Mouse (Mus musculus): ENCODE data around the gene Vwa7.

DNA sequence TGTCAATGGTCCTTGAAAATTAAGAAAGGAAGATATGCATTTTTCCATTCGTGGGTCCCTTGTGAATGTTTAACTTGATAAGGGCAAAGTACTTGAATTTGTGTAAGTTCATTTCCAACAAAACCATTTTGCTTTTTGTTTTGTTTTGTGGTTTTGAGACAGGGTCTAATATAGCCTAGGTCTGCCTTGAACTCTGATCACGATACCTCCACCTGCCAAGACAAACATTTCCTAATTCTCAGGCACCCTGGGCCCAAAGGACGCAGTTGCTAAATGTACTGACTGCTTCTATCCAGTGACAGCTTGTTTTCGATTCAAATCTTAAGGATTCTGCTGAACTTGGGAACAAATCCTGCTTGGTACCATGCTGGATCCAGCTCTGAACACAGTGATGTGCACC is 36.7 kb upstream of the Vwa7 start:
- TF ChIP-seq EP300 (IDR thresholded peaks at IDR 0.05) = no peak
- no peak for TF ChIP-seq CTCF (IDR thresholded peaks at IDR 0.05)
